Mouse (Mus musculus) mesoderm, embryonic 11.5 days (tissue): ENCODE data around the gene Gpc2.
A peak's percentile ranks its signal among the peaks of the same experiment; 100 is the strongest.

ENCODE experiments used
- DNase-seq: peaks from one replicate; pipeline ENCODE4 v3.0.0-alpha.2; 2012; ENCODE audit warnings: low read depth, low spot score

The Gpc2 gene

DNA sequence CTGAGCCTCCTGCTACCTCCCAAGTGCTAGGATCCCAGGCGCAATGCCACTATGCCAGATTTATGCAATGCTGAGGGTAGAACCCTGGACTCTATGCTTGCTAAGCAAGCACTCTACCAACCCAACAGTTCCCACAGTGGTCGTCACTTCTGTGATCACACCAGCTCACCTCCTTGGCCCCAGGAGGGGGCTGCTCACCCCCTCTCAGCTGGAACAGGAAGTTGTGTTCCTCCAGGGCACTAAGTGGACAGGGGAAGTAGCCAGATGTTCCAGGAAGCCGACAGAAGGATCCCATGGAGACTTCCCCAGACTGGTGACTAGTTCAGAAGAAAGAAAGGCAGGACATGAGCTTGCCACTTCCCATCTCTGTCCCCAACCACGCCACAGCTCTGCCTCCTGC, 17.8 kb downstream of the Gpc2 start:
- DNase-seq = no peak

DNA sequence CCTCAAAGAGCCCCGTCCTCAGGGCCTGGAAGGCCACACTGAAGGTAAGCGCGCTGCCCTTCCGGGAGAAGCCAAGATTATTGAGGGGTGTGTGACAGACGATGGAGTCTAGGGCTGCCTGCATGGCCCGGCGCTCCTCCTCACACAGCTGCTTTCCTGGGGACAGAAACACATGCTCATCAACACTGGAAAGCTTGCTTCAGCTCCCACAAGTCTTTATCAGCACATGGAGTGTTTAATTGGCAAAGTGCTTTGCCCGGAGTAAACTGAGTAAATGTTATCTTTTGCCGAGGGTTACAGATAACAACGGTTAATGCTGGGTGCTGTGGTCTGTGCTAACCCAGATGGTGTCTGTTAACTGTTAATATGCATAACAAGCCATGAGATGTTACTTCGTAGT, 19.0 kb downstream of the Gpc2 start:
- DNase-seq = no peak

DNA sequence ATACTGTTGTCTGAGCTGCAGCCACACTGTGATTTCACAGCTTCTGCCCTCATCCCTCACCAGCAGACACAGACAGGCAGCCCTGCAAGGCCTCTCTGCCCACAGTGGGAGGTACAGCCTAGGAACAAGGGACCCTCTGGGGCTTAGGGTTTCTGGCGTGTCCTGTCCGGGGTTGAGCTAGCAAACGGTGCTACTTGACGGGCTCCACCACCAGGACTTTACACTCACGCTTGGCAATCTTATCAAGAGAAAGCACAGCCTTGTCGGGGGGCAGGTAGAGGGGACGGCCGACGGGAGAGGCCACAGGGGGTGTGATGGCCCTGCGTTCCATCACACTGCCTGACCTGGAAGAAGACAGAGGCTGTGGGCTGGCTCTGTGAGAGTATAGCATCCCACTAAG, 19.8 kb downstream of the Gpc2 start:
- no peak for DNase-seq

DNA sequence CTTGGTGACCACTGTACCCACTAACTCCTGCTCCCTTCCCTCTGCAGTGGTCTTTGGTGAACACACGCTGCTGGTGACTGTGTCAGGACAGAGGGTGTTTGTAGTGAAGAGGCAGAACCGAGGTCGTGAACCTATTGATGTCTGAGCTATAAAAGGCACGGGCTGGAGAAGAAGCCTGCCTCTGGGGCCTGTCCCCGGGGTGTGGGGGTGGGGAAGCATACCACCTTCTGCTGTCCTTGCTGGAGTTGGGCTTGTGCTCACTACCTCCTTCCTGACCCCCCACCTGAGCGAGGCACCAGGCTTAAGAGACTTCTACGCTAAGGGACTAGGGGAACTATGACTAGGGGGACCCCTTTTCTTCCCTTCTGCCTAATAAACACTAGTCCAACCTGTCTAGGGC, 20.8 kb downstream of the Gpc2 start:
- no peak for DNase-seq

DNA sequence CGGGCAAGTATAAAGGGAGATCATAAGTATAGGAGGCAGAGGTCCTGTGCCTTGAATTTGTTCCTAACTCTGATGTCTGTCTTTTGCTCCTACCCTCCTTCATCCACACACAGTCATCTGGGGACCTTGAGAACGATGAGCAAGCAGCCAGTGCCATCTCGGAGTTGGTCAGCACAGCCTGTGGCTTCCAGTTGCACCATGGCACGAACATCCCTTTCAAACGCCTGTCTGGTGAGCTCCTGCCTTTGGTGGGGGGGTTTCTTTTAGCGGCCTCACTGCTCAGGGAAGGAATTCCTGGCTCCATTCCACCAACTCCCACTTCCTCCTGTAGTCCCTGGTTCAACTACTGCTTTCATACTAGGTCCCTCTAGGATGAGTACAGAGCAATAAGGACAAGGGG, 21.3 kb downstream of the Gpc2 start:
- DNase-seq = no peak

DNA sequence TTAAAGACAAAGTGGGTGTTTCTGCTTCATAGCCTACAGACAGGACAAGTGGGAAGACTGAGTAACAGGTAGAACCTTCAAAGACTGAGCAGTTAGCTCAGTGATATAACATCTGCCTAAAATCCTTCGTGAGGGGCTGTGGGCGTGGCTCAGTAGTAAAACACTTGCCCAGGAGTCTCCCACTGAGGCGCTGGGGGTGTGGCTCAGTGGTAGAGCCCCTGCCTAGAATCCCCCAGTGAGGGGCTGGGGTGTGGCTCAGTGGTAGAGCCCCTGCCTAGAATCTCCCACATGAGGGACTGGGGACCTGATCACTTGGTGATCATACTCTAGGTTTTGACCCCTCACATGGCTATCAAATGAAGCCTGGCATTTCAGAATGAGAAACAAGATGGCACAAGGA, 21.7 kb downstream of the Gpc2 start:
- no peak for DNase-seq

DNA sequence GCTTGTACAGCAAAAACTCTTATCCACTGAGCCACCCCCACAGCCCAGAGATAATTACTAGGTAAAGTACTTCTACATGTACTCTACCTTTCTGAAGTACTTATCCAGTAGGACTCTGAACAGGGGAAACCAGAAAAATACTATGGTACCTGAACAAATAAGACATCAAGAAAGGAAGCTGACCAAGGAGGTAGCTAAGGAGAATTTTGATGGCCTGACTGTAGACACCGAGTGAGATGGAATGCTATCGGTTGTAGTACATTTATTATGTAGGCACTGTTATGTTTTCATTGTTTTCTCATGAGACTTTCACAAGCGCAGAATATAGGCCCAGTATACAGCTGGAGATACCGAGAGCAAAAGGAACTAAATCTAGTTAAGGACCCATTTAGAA, 22.2 kb downstream of the Gpc2 start:
- DNase-seq = no peak

DNA sequence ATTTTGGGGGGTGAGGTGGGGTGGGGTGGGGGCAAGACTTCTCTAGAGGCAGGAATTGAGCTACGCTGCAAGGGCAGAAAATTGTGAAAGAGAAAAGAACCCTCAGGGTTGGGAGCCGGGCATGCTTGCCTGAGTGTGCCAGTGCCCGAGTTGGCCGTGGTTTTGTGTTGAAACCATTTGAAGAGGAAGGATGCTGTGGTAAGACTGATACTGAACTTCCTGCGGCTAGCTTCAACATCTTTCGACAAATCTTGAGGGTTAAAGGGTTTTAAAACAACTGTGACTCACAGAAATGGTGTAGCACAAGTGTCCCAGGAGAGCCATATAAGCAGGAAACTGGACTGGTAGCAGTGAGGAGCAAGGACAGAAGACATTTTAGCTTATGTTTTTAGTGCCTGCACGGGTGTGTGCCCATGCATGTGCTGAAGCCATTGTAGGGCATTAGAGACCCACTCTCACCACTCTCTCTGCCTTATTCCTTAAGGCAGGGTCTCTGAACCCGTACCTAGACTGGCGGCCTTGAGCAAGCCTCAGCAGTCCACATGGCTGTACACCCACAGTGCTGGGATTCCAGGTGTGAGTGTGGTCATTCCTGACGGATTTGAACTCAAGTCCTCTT, 22.7 kb downstream of the Gpc2 start:
- no peak for DNase-seq

DNA sequence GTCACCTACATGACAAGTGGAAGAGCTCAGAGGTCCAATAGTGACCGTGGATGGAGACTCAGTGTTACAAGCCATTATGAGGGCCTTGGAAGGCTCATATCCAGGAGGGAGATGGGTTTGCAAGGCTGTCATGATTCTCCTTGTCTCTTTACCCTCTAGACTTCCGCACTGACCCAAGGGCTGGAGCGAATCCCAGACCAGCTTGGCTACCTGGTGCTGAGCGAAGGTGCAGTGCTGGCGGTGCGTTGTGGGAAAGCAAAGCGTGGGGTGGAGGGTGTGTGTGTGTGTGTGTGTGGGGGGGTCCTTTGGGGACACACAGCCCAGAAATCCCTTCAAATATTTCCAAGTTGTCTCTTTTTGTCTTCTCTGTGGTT, 23.7 kb downstream of the Gpc2 start:
- DNase-seq = no peak

DNA sequence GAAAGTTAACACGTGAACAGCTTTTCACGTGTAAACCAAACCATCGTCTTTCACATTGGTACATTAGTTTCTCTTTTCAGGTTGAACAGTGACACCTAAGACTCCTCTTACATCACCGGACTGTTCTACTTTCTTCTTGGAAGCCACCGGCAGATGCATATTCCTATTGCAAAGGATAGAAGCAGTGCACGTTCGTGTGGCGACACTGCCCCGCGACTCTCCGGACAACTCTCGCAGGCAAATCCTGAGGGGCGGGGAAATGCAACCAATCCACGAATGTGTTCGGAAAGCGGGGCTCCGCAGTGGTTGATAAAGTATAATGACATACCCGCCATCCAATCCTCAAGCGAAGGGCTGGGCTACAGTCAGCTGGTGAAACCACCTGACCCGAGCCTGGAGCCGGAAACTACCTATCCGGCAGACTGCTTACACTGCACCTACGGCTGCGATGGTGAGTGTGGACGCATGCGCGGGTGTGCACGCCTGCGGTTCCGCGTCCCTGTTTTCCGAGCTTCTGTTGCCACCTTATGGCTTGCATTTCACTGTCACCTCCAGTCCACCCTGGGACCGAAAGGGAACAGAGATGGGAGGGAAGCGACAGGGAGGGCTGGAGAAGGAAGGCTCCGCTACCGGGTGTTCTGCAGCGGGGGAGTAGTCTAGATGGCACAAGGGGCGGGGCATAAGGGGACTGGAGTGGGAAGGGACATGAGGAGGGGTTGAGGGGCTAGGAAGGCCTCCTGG, 24.3 kb downstream of the Gpc2 start, which contains the start of gene Lamtor4:
Gene Lamtor4 (plus strand): TSS at position 130 of the 741 bp plus-strand sequence.
- DNase-seq = peak; percentile 95

DNA sequence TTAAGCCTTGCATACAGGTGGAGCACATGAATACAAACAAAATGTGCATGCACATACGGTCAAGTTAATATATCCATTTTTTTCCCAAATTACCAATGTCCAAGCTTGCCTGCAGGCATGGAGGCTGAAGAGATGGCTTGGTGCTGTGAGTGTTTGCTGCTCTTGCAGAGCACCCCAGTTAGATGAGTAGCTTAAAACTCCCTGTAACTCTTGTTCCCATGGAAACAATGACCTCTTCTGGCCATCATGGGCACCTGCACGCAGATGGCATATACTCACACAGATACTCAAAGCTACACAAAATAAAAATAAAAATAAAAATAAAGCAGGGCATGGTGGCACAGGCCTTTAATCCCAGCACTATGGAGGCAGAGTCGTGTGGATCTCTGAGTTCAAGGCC, 26.7 kb downstream of the Gpc2 start:
- no peak for DNase-seq

DNA sequence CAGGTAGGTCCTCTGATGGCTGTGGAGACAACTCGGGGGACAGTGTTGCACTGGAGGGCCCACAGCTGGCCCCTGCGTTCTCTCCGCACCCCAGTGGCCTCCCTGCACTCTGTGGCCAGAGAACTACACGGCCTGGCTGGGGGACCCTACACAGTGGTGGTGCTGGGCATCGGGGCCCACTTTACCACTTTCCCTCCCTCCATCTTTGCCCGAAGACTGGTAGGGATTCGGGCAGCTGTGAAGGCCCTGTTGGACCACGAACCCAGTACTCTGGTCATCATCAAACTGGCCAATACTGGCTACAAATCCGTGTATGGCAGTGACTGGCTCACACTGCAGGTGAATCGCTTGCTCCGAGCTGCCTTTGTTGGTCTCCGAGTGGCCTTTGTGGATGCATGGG, 28.7 kb downstream of the Gpc2 start:
- no peak for DNase-seq

DNA sequence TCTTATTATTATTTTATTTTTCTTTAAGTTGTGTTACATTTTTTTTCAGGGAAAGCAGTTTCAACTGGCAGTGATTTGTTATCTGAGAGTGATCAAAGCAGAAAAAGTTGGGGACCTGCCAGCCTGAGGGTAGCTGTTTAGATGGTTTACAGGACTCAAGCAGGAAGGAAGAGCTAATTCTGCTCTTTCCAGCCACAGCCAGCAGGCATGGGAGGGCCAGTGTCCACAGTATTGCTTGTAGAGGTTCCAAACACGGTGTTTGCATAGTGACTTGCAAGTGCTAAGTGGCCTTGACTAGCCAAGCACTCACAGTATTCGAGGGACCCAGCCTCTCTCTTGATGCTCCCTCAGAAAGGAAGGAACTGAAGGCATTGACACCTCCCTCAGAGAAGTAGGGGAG, 38.3 kb downstream of the Gpc2 start:
- no peak for DNase-seq

DNA sequence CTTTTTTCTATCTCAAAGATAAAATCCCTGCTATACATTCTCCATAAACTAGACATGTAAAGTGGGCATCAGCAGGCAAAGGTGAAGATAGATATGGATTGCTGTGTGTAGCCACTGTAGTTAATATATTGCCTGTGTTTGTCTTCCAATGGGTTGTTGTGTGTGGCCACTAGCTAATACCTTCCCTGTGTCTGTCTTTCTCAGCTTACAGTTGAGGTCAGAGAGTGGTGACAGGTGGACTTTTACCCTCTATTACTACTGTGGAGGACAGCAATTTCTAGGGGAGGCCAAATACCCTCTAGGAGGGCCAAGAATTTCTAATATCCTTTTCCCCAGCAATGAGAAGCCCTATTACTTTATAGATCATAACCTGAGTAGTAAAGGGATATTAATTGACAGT, 45.6 kb downstream of the Gpc2 start:
- DNase-seq = no peak

DNA sequence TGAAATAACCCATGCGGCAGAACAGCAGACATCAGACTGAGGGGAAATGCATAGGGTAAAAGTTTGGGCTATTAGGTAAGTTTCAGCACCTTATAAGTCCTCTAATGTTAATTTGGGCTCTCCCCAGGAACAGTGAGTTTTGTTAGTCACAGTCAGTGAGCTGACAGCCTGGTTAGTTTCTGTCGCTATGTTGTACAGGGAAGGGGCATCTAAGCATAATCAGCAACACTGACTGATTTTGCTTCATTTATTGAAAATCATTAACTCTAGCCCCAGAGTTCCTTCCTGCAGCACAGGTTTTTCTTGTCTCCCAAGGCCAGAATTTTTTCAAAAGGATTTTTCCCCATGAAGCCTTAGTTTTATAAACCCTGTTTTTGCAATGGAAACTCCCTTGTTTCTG, 46.0 kb downstream of the Gpc2 start:
- no peak for DNase-seq

DNA sequence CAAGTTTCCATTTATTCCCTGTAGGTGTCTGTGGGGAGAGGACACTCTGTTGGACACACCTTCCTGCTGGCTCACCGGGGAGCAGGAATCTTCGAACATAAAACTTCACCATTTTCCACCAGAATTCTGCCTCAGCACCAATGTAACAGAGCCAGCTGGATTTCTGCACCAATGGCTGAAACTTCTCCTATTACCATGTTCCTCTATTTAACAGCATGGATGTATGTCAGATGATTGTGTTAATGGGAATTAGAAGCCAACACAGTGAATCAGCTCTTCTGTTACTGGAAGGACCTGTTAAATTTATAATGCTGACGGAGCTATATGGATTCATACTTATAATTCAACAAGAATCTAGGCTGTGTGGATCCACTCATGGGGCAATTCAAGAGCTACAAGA, 50.3 kb downstream of the Gpc2 start:
- no peak for DNase-seq

DNA sequence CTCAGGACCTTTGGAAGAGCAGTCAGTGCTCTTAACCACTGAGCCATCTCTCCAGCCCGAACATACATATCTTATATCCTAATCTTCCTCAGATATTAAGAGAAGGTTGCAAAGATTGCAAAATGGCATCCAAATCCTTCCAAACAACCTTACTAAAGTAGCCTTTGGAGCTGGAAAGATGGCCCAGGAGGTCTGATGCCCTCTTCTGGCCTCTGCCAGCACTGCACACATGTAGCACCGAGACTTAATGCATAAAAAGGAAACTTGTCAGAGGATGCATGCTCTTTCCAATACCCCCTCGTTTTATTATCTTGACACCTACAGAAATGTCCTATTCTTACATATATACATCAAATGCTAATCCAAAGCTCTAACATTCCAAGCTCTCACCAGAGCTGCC, 51.8 kb downstream of the Gpc2 start:
- DNase-seq = peak; percentile 23

DNA sequence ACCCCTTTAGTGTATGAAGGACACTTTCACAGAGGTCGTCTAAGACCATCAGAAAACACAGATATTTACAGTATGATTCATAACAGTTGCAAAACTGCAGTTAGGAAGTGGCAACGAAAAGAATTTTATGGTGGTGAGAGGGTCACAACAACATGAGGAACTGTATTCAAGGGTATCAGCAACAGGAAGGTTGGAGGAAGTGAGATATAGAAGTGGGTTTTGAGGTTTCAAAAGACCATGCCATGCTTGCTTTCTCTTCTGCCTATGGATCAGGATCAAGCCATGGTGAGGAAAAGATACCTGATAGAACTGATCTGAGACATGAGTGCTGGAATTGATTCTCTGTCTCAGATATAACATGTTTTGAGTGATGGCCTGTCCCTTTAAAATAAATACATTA, 52.4 kb downstream of the Gpc2 start:
- no peak for DNase-seq

DNA sequence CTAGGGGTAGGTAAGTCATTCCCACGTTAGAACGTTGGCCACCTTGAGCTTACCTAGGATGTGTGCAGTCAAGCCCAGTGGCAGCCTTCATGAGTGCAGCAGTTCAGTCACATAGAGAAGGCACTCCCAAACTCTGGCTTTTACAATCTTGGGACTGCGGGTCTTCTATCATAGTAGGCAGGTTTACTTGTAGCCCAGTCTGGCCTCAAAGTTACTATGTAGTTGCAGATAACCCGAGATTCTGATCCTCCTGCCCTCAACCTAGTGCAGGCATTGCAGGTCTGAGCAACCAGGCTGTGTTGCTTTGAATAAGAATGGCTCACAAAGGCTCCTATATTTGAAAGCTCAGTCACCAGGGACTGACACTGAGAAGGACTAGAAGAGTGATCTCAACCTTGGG, 53.3 kb downstream of the Gpc2 start:
- DNase-seq = no peak

DNA sequence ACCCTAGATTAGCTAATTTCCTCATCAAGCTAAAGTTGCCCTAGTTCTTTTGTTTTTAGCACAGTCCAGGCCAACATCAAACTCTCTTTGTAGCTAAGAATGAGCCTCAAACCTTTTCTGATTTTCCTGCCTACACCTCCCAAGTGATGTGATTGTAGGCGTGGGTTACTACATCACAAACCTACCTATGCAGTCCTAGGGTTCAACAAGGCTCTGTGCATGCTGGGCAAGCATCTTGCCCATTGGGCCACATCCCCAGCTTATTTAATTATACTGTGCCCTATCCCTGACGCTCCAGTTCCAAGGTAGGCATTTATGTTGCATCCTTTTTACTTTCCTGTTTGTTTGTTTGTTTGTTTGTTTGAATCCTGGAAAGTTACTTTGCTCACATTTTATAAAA, 54.1 kb downstream of the Gpc2 start, which contains the start of gene Nxpe5:
Gene Nxpe5 (plus strand): TSS at position 199 of the 400 bp plus-strand sequence.
- DNase-seq = no peak
